Mouse (Mus musculus) left cerebral cortex, adult 11 months (tissue): Measurements from ENCODE around the gene Otud7b.
"Not testable (repeated sequence)": the region's sequence is repeated elsewhere in the genome, so short reads cannot be mapped to it uniquely, and the experiment has no call there.

ENCODE experiments used
- DNase-seq: peaks from one replicate; pipeline ENCODE4 v3.0.0; 2022; ENCODE audit warnings: low spot score

The Otud7b gene

DNA sequence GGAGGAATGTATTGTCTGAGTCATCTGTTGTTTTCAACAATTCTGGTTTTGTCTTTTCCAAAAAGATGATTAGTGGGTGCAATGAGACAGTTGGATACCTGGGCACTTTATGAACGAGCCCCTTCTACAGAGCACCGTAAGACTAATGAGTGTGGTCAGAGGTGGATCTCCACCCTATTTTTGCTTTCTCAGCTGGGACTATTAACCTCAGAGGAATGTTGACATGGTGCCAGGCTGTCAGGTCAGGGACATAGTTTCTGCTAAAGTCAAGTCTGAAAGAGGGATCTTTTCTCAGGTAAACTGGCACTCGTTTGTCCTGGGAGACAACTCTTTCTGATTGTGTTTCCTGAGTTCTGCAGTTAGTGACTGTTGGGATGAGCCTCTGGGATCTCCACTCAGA lies 30.7 kb downstream of the Otud7b start:
- DNase-seq, result no peak

- DNase-seq, result peak; percentile 77
Measured at GRCm38 (mm10) chr3:96147950-96148349, 43.6 kb downstream of the Otud7b start.

GRCm38 (mm10) chr3:96151836-96152235 lies 47.5 kb downstream of the Otud7b start:
- no peak for DNase-seq

- no peak for DNase-seq
Measured at GRCm38 (mm10) chr3:96152611-96153010, 48.3 kb downstream of the Otud7b start.

DNA sequence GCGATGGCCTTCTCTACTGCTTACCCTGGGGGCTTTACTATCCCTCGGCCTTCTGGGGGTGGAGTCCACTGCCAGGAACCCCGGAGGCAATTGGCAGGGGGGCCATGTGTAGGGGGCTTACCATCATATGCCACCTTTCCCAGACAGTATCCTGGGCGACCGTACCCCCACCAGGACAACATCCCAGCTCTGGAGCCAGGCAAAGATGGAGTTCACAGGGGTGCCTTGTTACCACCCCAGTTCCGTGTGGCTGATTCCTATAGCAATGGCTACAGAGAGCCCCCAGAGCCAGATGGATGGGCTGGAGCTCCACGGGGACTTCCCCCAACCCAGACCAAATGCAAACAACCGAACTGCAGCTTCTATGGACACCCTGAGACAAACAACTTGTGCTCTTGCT lies 51.2 kb downstream of the Otud7b start:
- DNase-seq, result no peak

DNA sequence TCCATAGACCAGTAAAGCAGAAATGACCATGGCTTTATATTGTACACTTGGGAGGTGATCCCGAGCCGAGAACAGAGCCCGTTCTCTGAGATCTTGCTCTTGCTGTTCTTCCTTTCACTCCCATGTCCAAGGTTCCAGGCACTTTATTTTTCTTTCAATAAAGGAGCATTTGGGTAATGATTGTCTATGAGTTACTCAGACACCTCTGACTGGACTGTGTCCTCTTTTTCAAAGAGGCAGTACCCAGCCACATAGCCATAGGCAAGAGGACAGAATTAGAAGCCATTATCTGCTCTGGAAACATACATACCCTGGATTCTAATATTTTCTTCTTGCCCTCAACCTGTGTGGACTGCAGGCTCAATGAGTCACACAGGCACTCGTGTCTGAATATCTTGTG lies 55.5 kb downstream of the Otud7b start:
- no peak for DNase-seq

DNA sequence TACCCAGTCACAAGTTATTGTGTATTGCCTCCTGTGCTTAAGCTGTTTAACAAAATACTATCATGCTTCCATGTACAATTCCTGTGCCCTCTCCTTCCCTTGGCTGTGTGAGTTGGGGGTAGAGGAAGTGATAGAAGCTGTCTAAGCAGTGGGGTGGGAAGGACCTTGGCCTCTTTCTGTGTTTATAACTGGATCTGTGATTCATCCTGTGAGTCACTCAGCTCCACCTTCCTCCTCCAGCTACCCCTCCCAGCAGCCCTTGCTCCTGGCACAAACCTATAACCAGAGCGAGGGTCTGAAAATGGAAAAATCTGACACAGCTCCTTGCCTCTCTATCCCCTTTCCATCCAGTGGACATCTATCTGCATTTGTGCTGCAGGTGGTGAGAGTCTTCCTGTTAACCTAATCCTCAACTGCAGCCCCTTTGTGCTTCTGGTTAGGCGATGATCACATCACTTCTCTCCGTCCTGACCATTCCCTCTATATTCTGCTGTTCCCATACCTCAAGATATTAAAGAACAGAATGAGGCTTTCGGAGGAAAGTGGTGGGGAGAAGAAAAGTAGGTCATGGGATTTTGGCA lies 56.0 kb downstream of the Otud7b start:
- DNase-seq, result peak; percentile 53

- DNase-seq, result peak; percentile 58
Measured at GRCm38 (mm10) chr3:96160803-96161516, 56.6 kb downstream of the Otud7b start.

DNA sequence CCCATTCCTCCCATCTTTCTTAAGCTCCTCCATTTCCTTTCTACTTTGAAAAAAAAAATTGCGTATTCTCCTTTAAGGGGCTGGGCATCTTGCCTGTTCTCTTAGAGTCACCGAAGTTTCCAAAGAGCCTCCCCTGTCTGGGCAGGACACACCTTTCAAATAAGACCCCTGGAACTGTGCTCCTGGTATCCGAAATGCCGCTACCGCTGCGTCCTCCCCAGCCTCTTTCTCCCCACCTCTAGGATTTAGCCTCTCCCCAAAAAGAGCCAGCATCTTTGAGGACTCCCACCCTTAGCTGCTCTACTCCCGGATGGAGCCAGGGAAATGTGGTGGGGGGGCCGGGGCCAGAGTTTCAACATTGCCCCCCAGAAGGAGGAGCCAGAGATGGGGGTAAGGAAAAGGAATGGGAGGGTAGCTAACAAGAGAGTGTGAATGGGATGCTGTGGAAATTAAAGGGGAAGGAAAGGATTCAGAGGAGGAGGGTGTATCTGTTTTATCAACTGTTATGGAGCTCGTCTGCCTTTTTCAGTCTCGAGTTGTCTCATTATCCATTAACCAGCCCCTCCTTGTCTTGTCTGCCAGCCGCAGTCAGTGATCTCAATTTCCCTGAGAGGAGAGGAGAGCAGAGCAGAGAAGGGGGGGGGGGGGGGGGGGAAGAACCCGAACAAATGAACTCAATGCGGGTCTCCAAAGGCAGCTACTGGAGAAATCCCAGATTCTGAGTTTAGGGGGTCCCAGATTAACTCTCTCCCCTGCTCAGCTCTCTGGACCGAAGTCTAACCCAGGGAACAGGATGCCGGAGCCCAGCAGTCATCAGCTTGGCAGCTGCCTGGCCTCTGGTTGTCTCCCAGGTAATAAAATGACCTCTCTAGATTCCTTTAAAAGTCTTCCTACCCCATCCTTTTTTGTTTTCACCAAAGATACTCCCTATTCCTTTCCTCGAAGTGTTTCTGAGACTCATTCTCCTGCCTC lies 57.8 kb downstream of the Otud7b start, which contains the start of gene Mtmr11:
TSS of gene Mtmr11 (plus strand) at position 136 of the 972 bp plus-strand sequence.
- DNase-seq, result no peak

- no peak for DNase-seq
Measured at GRCm38 (mm10) chr3:96163040-96163439, 58.7 kb downstream of the Otud7b start.

GRCm38 (mm10) chr3:96168466-96169158 lies 64.3 kb downstream of the Otud7b start:
- DNase-seq, result no peak

GRCm38 (mm10) chr3:96170276-96170675 lies 65.9 kb downstream of the Otud7b start:
- DNase-seq, result no peak

- DNase-seq, result no peak
Measured at GRCm38 (mm10) chr3:96170976-96171545, 66.7 kb downstream of the Otud7b start.

- no peak for DNase-seq
Measured at GRCm38 (mm10) chr3:96171583-96172196, 67.4 kb downstream of the Otud7b start.

DNA sequence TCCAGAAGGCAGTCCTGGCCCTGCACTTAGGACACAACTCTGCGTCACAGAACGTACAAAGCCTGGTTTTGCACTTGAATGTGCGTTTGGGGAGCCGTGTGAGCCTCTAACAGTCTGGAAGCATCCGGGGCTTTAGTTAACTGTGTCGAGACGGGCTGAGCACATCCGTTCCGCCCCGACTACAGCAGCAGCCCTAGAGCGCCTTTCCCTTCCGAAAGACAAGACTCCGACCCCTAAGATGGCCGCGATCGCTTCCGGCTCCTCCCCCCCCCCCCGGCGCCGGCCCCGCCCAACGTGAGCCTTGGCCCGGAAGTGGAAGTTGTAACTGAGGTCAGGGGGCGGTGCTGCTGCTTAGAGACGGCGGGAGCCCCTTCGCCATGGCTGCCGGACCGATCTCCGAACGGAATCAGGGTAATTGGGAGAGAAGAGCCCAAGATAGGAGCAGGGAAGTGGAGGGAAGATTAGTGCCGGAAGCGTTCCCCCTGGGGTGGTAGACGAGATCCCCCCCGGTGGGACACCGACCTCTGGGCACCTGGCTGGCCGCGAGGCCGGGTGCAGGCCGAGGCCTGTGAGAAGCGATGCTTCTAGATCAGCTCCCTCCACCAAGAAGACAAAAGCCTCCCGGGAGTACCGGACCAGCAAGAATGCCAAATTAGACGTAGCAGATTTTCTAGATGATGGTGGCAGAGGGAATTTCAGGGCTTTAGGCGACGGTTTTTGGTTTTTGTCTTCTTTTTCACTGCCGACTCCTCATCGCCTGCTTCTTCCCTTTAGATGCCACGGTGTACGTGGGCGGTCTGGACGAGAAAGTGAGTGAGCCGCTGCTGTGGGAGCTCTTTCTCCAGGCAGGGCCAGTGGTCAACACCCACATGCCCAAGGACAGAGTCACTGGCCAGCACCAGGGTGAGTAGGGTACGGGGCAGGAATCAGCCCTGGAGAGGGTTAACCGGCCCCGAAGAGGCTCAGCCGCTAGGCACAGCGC lies 68.2 kb downstream of the Otud7b start, which contains the start of gene Sf3b4:
TSS of gene Sf3b4 (plus strand) at position 136 of the 982 bp plus-strand sequence.
- DNase-seq, result peak; percentile 70

DNA sequence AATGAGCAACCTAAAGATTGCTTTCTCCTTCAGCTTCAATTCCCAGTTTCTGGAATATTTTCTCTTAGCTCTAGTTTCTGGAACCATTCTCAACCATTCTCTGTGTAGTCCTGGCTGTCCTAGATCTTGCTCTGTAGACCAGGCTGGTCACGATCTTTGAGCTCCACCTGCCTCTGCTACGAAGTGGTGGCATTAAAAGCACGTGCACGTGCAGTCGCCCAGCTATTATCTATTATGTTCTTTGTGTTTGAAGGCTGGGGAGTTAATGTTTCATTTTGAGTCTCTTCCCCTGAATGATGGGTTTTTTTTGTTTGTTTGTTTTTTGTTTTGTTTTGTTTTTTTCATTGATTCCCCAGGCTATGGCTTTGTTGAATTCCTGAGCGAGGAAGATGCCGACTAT lies 68.9 kb downstream of the Otud7b start:
- DNase-seq, result no peak

DNA sequence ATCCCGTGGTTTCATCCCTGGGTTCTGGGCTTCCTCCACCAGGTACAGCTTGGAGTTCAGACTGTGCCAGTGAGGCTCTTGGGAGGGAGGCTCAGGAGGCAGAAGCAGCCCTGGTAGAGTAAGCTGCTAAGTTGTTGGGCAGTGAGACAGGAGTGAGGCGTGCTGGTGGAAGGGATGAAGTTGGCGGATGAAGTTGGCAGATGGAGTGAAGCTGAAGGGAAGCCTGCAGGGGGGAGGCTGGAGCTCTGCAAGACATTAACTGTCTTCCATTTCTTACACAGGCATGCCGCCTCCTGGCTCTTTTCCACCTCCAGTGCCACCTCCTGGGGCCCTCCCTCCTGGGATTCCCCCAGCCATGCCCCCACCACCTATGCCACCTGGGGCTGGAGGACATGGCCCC lies 69.7 kb downstream of the Otud7b start:
- not testable (repeated sequence) for DNase-seq

DNA sequence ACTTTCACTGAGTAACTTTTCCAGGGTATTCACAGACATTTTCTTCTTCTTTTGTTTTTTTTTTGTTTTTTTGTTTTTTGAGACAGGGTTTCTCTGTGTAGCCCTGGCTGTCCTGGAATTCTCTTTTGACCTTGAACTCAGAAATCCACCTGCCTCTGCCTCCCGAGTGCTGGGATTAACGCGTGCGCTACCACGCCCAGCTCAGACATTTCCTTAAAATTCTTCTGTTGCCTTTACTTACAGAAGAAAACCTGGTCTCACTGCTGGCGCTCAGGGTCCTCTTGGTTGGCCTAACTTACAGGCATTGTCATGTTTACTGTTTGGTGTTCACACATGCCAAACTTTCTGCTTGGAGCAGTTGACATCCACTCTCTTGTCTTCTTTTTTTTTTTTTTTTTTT lies 70.9 kb downstream of the Otud7b start:
- no peak for DNase-seq

DNA sequence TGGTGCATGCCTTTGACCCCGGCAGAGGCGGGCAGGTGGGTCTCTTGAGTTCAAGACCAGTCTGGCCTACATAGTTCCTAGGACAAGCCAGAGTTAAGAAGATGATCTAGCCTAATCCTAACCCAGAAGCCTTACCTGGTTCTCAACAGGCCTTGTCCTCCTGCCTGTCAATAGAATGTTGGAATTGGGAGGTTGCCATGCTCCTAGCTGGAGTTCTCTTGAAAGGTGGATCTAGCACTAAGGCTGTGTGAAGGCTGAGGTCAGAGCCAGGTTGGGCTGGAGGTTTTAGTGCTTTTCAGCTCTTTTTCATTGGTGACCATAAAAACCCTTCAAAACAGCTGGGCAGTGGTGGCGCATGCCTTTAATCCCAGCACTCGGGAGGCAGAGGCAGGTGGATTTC lies 74.1 kb downstream of the Otud7b start:
- no peak for DNase-seq

DNA sequence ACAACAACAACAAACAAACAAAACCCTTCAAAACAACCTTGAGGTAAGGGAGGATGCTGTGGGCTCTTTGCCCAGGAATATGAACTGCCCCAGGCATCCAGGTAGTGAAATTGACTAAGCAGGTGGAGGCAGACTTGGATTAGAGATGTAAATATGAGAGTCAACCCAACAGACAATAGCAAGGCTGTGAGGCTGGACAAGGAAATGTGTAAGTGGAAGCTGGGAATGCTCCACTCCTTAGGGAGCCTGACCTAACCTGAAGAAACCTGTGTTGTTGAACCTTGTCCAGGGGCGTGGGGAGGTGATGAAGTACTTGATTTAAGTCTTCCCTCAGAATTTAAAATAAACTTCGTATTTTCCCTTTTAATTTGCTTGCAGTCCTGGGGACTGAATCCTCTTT lies 74.6 kb downstream of the Otud7b start:
- no peak for DNase-seq
